Mouse (Mus musculus): ENCODE data around the gene Tram2.

Gene Tram2

DNA sequence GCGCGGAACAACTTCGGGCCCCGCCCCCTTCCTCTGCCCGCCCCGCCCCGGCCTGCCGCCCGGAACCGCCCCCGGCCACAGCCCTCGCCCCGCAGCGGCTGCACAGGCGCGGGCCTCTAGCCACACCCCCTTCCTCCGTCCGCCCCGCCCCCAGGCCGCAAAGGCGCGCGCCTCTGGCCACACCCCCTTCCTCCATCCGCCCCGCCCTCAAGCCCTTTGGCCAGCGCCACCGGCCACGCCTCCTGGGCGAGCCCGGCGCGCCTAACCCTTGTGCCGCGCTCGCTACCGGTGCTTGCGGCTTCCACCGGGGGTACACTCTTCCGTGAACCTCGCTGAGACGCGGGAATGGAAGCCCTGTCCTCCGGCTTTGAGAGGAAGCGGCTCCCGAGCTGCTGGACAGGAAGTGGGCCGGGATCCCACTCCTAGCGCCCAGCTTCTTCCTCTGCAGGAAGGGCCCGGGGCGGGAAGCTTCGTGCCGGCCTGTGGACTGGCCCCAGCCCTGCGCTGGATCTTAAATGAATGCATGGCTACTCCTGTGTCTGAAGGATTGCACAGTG, at the start of gene Tram2:
Gene Tram2, minus strand, starts transcription at position 13 of the 557 bp plus-strand sequence.
- peak; percentile 92 for DNase-seq (ENCODE audit: low spot score)

DNA sequence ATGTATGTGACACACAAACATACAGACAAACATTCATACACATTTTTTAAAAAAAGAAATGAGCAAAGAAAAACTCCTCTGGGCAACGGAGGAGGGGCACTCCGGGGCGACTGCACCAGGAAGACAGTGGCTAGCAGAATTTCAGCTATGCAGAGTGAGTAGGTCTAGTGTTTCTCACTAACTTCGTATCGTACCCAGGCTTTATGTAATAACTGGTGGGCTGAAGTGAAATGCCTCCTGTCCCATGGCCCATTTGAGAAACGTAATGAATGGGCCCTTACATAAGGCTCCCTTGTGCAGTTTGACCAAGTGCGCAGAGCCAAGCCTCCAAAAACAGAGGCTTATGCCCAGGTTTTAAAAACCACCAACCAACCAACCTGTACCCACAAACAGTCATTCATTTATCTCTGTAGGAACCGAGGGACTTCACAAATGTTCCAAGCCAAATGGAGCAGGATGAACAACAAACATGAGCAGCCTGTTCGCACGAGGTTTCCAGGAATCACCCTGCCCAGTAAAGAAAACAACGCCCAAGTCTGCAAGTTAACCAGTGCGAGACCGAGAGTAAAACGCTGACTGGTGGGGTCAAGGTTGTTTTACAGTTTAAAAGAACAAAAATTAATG, 45.8 kb upstream of the Tram2 start:
- DNase-seq (ENCODE audit: low spot score), result no peak

DNA sequence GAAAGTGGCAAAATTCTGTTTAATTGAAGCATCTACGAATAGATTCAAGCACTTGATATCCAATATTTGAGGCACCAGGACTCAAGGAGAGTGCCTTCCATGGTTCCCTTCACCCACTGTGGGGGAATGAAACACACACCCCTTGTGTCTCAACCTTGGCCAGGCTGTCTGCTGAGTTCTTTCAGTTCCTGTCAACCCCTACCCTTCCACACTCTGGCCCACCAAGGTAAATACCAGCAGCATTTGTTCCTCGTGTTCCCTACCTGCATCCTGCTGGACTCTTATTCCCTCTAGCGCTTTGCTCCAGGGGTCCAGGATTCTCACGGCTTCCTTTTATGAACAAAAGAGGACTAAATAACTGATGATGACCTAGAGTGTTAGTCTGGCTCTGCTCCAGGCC, 24.8 kb upstream of the Tram2 start:
- no peak for DNase-seq (ENCODE audit: low spot score)

GRCm38 (mm10) chr1:21101221-21102006, 22.4 kb upstream of the Tram2 start:
- peak; percentile 38 for DNase-seq (ENCODE audit: low spot score)

DNA sequence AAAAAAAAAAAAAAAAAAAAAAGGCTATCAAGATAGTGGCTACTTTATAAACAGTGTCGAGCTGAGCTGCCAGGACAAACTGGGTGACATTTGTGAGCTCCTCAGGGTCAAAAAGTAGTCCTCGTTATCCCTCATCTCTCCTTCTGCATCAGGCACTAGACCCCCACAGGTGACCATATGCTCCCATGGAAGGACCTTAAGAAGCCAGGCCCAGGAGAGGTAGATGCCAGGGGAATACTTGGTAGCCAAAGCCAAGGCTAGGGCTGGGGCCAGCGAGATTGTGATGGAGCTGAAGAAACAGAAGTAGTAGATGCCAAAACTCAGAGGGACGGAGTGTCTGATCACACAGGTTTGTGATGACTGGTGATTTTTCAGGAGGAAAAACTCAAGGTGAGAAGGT, 21.7 kb upstream of the Tram2 start:
- DNase-seq (ENCODE audit: low spot score), result no peak

GRCm38 (mm10) chr1:21097001-21097989, 18.3 kb upstream of the Tram2 start:
- DNase-seq (ENCODE audit: low spot score), result peak; percentile 13

DNA sequence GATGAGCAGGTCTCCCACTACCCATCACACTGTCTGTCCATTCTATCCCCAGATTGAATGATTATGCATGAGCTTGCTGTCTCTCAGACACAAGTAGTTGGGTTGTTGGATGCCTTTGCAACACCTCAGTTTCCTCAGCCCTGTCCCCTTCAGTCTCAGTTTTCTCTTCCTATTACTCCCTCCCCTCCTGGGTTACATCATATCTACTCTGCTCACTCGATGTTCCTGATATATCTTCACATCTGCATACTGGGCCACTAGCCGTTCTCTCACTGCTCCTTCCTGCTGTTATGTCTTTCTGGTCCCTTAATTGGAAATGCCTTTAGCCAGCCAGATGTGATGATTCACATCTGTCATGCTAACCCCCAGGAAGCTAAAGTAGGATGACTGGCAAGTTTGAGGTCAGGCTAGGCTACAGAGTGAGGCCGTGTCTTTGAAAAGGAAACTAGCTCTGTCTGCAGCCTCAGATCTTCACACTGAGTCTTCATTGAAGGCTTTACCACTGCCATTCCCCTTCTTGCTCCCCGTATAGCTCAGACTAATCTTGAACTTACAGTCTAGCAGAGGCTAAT, 15.7 kb upstream of the Tram2 start:
- no peak for DNase-seq (ENCODE audit: low spot score)

DNA sequence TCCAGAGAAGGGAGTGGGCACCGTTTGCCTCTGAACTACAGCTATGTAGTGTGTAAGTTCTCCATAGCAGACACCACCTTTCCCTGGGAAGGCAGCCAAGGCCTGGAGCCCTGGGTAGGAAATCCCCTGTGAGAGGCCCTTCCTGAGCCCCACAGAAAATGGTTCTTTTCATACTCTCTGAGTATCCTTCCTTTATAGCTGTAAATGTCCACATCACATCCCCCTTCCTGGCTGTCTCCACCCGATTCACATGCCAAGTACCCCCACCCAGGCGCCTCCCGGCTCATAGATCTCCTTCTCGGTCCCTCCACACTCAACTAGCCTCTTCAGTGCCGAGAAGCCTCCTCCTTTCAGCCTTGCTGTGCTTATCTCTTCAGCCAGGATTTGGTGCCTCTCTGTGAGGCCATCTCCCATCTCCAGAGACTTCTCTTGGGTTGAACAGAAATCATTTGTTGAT, 10.7 kb upstream of the Tram2 start:
- DNase-seq (ENCODE audit: low spot score), result no peak

DNA sequence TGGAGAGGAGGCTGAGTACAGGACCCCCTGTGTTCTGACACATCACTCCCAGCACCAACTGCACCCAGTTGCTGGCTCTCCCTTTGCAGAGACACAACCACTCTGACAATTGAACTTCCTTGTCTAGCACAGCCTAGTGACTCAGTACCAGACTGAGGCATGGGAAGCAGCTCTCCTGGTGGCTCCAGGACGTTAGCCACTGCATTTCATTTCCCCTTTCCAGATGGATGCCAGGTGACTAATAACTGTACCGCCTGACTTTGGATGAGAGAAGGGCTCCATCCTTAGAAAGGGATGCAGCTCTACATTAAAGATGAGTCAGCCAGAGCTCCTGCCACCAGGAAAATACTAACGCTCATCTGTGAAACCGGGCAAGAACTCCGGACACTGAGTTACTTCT, 7.3 kb upstream of the Tram2 start:
- no peak for DNase-seq (ENCODE audit: low spot score)

DNA sequence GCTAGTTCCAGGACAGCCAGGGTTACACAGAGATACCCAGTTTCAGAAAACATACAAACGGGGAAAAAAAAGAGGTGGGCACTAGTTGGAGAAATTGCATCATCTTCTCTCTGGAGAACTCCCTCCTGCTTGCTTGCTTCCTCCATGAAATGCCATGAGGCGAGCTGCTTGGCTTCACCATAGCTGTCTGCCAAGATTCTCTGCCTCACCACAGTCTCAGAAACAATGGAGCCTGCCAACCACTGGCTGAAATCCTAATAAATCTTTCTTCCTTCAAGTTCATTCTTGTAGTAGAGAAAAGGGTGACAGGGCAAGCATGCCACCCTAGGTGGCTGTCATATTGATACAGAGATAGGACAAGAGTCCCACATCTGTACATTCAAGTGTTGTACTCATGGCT, 5.6 kb upstream of the Tram2 start:
- DNase-seq (ENCODE audit: low spot score), result no peak

DNA sequence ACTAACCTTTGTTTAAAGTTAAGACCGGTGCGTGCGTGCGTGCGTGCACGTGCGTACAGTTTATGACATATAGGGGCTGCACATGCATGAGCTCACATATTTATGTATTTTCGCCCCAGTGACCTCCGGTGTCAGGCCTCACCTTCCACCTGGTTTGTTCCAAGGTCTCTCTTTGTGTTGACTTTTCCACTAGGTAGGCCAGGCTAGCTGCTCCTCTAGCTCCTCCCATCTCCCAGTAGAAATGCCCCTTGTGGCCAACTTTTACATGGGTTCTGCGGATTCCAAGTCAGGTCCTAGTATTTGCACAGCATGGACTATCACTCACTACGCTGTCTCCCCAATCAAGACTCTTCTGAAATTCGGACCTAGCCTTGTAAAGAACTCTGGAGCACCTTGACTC, 1.3 kb upstream of the Tram2 start:
- no peak for DNase-seq (ENCODE audit: low spot score)

GRCm38 (mm10) chr1:21078481-21079214, 381 bp downstream of the Tram2 start:
- DNase-seq (ENCODE audit: low spot score), result no peak

DNA sequence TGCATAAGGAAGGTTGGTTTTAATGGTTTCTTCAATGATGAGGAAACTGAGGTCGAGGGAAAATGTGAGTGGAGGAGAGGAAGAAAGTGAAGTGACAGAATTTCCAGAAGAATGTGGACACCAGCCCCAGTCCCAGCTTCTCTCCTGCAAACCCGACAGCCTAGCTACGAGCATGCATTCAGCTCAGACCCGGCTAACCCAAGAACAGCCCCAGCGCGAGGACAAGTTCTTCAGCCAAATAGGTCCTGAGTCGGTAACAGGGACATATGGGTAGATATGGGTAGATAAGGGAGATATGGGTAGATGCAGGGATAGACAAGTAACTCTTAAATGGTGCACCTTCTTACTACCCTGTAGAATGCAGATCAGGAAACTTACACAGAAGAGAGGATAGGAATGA, 1.4 kb downstream of the Tram2 start:
- DNase-seq (ENCODE audit: low spot score), result no peak

GRCm38 (mm10) chr1:21077191-21077590, 1.8 kb downstream of the Tram2 start:
- DNase-seq (ENCODE audit: low spot score), result no peak

- no peak for DNase-seq (ENCODE audit: low spot score)
These were observed 3.0 kb downstream of the Tram2 start for GRCm38 (mm10) chr1:21075986-21076495.

DNA sequence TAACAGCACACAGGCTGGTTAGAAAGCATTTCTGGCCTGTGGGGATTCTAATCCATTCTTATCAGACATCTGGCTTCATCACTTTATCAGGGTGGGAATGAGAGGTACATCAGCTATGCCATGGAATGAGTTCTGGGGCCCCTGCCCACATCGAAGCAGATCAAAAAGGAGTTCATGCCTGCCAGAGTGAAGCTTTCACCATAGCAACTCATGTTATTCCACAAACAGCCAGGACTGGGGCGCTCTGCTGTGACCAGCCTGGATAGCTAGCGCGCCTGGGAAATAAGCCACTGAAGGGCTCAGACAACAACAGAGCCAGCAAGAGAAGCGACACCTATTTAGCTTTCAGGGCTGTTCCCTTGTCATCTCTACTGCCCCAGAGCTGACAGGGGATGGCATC, 4.8 kb downstream of the Tram2 start:
- no peak for DNase-seq (ENCODE audit: low spot score)

GRCm38 (mm10) chr1:21072875-21073444, 6.1 kb downstream of the Tram2 start:
- no peak for DNase-seq (ENCODE audit: low spot score)

DNA sequence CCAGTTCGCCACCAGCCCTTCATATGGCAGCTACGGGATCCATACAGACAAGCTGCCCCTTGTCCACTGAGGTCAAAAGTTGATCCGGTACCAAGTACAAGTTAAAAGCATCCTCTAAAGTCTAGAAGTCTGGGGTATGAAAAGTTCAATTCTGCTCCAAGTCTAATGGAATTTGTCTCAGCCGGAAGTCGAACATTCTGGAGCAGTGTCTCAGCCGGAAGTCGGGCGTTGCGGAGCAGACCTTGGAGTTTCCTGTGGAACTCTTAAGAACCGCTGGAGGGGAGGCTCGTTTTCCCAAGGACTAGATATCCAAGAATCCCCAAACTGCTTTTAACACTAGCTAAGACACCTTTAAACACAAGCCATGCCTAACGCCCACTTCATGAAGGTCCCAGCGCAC, 8.4 kb downstream of the Tram2 start:
- DNase-seq (ENCODE audit: low spot score), result no peak

DNA sequence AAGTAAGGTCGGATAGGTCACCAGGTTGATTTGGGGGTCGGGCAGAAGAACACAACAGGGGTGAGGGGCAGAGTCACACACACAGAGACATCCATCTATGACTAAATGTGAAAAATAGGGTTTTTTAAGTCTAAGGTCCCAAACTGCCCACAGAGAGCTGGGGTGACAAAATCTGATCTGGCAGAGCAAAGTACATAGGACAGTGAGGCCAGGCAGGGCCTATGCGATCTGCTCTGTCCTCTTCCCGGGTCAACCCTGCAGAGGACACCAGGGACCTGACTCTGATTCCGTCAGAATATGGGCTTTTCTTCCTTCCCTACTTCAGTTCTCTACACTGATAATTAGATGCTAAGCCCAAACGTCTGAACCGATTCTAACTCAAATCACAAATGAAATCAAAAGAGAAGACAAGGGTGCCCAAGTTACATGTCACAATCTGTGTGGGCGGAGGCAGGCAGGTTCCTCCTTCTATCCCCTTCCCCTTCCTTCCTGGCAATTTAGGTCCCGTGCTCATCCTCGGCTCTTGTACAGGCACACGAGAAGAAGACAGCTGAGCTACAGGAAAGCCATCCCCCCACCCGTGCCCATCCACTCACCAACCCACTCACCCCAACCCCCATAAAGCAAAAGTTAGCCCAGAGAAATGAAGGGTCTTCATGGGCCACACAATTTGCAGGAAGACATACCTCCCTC, 9.1 kb downstream of the Tram2 start:
- no peak for DNase-seq (ENCODE audit: low spot score)

GRCm38 (mm10) chr1:21068491-21068890, 10.5 kb downstream of the Tram2 start:
- DNase-seq (ENCODE audit: low spot score), result no peak
